Mouse (Mus musculus) CD8-positive naive resting alpha-beta T cell, adult 2 months (primary cell): ENCODE data around the gene Coasy.
"Not testable (repeated sequence)": the region's sequence is repeated elsewhere in the genome, so short reads cannot be mapped to it uniquely, and the experiment has no call there.

Experiments
- DNase-seq, 2 experiments: peaks; one replicate each; pipeline ENCODE4 v3.0.0; 2022; ENCODE audit warnings: low read depth in 2 of 2, low spot score in 2 of 2

Gene Coasy

GRCm38 (mm10) chr11:101087682-101088055 is 5.3 kb downstream of the Coasy start:
- DNase-seq, result no peak

DNA sequence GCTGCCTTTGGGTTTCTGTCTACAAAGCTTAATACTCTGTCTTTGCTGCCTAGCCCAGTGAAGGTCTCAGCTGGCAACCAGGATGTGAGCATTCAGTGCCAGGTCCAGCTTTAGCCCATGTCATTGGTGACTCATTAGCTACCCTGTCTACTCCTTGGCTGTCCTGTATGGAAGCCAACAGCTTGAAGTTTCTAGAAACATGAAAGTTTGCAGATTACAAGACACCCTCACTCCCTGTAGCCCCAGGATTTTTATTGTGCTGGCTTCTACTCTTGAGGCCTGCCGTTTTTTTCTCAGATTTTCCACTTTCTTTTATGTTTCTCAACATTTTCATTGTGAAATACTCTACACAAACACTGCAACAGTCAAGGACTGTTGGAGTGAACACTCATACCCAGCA is 7.6 kb downstream of the Coasy start:
- DNase-seq, result no peak

- DNase-seq, result no peak
These were observed 12.6 kb downstream of the Coasy start for GRCm38 (mm10) chr11:101094930-101095313.

DNA sequence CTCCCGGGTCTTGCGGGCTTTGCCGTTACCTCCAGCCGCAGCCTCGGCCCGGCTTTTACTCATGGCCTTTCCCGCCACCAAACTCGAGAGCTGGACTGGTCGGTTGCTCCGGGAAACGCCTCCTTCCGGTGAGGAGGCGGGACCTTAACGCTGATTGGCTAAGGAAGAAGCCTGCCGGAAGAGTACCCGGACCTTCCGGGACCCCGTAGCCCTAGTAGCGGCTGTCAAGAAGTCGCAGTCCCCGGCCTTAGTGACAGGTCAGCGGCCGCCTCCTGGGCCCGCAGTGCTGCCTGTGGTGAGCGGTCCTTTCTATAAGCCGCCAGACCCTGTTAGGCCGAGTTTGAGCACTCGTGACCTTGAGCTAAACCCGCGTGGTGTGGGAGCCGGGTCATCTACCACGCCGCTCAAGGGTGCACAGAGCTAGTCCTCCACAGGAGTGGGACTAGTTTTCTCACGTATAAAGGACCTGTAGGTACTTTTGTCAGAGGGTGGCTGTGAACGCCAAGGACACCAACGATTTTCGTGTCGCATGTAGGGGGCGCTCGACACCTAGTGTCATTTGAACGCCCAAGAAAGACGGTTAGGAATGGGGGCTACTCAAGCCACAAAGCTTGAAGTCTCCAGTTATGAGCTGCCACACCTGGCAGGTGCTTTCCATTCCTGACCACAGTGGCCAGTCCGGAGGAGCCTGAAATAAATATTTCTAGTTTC is 13.1 kb downstream of the Coasy start, which contains the start of gene Psmc3ip:
Gene Psmc3ip, minus strand, starts transcription at position 123 of the 711 bp plus-strand sequence.
- peak; percentile 72 to 83 for DNase-seq

DNA sequence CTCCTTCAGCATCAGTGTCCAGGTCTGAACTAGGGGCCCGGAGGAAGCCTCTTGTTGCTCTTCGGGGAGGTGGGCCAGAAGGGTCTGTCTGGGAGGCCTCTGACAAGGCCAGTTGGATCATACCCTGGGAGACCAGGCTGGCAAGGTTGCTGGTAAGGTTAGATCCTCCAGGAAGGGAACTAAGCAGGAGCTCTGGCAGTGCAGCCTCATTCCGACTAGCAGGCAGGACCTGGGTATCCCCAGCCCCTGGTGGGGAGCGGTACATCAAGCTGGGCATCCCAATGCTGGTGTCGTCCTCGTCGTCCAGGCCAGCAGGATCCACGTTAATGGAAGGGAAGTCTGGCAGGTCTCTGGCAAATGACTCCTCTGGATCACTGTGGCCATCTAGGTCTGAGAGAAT is 15.9 kb downstream of the Coasy start:
- no peak for DNase-seq

DNA sequence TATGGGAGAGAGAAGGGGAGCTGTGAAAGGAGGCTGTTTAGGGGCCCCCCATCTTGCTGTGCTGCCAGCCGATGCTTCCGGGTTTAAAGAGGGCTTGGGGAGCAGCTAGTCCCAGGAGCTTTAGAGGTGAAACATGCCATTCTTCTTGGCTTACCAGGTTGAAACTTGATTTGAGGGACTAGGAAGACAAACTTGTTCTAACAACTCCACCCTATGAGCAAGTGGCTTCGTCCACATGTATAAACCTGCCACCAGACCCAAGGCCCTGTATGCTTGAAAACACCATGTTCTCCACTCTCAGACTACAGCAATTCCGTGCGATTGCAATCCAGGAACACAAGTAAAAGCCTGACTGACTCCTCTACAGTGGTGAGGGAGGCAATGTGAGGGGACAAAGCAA is 20.6 kb downstream of the Coasy start:
- no peak for DNase-seq

GRCm38 (mm10) chr11:101109351-101109750 is 27.0 kb downstream of the Coasy start:
- DNase-seq, result no peak

DNA sequence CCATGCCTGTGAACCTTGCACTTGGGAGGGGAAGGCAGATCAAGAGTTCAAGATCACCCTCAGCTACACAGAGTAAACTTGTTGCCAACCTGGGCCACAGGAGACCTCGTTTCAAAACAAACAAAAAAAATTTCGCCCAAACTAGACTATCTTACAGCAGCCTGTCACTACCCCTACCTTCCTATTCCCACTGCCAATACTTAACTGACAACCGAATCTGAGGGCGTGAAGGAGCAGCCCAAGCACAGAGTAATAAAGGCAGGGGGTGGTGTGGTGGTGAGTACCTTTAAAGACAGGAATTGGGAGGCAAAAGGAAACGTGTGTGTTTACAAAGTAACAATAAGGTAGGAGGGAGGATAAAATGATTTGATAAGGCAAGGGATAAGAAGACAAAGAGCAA is 28.3 kb downstream of the Coasy start:
- no peak for DNase-seq

DNA sequence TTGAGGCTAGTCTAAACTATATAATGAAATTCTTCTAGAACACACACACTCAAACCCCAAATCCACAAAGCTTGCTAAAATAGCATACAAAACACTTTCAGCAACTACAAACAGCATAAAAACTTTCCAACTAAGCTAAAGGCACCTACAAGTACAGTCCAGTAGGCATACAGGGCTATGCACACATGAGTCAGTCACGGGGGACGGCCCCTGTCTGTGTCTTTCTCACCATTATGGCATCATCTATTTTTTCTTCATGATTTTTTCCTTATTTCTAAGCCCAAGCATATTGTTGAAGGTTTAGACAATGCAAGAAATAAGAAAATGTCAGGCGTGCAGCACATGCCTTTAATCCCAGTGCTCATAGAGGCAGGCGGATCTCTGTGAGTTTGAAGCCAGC is 28.8 kb downstream of the Coasy start:
- no peak for DNase-seq

DNA sequence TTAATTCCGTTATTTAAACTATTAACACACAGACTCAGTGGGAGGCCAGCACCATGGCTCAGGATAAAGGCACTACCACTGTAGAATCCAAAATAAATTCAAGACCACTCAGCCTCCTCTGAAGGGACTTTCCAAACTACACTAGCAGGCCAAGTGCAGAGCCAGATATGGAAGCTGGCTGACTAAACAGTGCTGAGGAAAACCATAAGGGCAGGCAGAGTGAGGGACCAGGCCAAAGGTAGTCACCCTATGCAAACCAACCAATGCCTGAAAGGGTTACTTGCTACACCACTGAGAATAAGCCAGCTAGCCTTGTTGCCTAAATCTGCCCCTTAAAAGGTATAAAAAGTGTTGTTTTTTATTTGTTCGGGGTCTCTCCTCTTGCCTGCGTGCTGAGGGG is 29.8 kb downstream of the Coasy start:
- DNase-seq, result no peak

DNA sequence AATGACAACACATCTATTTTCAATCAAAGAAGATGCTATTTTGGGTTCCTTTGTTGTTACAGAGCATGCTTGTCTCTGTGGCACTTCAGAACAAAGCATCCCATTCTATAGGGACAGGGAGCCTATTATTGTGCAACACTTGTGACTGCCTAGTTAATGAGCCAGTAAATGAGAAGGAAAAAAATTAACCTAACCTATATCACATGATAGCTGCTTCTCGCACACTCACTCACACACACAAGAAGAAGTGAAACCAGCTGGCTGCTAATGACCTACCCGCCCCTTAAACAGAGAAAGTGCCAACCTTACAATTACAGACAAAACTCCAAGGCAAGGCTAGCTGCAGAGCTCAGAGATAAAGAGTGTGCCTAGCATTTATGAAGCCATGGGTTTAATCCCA is 33.2 kb downstream of the Coasy start:
- no peak for DNase-seq

- no peak for DNase-seq
These were observed 35.7 kb downstream of the Coasy start for GRCm38 (mm10) chr11:101118105-101118504.

GRCm38 (mm10) chr11:101119131-101119760 is 36.9 kb downstream of the Coasy start:
- peak in 1 of 2 experiments; percentile 18 for DNase-seq

DNA sequence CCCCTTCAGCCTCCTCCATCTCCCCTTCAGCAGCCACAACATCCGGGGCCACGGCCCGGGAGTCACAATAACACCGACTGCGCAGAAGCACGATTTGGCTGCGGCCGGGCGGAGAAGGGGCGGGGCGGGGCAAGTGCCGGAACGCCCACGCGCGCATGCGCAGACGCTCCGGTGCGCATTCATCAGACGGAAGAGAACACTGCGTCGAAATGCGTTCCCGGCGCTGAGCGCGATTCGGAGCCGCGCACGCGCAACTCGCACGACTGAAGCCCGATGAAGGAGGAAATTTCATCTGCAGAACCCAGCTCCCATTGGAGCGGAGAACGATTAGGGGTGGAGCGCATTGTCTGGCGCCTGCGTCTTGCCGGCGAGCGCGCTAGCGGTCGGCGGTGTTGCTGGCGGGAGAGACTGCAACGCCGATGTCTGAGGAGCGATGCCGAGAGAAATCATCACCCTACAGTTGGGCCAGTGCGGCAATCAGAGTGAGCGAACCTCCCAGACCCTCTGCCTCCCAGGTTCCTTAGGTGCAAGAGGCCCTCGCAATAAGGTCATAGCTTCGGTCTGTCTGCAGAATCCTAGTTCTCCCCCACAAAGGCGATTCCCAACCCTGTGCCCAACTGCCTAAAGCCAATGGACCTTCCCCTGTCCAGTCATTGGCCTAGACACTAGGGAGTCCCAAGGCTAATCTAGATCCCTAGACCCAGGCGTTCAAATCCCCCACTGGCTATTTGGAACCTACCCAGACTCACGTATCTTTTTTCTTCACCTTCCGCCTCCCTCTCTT is 37.6 kb downstream of the Coasy start, which contains the start of the genes Retreg3 and Tubg1:
Gene Retreg3, minus strand, starts transcription at position 133 of the 784 bp plus-strand sequence.
Gene Tubg1, plus strand, starts transcription at position 178 of the 784 bp plus-strand sequence.
- DNase-seq, result peak; percentile 99

DNA sequence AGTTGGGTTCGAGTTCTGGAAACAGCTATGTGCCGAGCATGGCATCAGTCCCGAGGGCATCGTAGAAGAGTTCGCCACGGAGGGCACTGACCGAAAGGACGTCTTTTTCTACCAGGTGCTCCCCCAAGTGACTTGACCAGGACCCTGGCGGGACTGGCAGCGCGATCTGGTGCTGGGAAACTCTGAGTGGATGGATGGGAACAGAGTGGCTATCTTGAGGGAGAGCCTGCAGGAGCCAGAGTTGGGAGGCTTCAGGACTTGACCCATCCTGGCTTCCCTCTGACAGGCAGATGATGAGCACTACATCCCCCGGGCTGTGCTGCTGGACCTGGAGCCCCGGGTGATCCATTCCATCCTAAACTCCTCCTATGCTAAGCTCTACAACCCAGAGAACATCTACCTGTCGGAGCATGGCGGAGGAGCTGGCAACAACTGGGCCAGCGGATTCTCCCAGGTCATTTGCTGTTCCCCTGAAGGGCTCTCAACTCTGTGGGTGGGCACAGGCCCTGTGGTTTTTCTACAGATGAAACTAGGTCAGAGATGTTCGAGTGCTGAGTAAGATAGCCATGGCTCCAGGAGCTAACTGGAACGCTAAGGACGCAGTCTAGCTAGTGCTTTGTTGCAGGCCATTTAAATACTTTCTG is 38.3 kb downstream of the Coasy start:
- DNase-seq, result no peak

DNA sequence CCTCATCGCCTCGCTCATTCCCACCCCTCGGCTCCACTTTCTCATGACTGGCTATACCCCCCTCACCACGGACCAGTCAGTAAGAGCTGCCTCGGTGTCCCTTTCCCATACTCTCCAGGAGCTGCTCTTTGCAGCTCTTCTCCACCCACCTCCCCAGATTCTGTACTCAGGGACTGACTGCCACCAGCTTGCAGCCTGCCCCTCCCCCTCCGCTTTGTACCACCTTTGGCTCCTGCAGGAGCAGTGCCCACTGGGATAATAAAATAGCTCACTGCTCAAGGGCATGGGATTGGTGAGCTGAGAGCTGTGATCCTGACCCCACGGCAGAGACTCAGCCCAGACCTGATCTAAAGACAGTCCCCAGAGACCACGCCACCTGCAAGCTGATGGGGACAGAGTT is 42.1 kb downstream of the Coasy start:
- not testable (repeated sequence) for DNase-seq

DNA sequence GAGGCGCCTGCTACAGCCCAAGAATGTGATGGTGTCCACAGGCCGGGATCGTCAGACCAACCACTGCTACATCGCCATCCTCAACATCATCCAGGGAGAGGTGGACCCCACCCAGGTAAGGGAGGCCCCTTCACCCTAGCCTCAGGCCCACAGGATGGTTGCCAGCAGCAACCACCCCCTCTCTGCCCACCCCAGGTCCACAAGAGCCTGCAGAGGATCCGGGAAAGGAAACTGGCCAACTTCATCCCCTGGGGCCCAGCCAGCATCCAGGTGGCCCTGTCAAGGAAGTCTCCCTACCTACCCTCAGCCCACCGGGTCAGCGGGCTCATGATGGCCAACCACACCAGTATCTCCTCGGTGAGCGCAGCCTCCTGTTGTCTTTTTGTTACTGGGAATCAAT is 42.6 kb downstream of the Coasy start:
- DNase-seq, result not testable (repeated sequence)

DNA sequence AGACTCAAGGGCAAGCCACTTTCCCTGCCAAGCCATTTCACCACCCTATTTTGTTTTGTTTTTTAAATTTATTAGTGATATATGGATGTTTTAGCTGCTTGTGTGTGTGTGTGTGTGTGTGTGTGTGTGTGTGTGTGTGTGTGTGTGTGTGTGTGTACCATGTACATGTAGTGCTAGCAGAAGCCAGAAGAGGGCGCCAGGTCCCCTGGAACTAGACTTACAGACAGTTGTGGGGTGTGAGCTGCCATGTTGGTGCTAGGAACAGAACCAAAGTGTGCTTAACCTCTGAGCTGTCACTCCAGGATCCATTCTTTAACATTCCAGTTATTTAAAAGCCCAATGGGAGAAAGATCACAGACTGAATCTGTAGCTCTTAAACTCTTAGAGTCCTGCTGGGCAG is 44.7 kb downstream of the Coasy start:
- peak in 1 of 2 experiments; percentile 37 for DNase-seq

DNA sequence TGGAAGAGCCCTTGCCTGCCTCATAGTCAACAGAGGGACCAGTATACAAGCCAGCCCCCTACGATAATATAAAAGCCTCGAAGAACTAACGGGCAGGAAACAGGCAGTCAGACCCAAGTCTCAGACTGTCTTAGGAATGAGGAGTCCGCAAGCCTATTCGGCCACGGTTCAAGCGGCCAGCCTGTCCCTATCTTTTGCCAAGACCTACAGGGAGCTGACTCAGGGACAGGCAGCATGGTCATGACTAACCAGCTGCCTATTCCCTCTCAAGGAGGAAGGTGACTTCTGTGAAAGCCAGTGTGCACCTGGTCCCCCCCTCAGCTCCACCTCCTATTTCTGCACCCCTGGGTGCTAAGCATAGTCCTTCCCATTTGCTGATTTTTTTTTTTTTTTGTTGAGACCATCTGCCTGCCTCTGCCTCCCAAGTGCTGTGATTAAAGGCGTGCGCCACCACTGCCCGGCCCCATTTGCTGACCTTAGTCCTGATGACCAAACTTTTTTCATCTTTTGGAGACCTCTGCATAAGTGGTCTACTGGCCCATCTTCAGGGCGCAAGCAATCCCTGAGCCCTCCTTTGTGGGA is 46.7 kb downstream of the Coasy start:
- no peak for DNase-seq

GRCm38 (mm10) chr11:101130056-101130756 is 47.8 kb downstream of the Coasy start:
- no peak for DNase-seq
